Mouse (Mus musculus) stomach, postnatal 0 days (tissue): ENCODE measurements around the gene Top2a.

Experiments used
- CTCF ChIP-seq: IDR thresholded peaks from 2 replicates; pipeline ENCODE4 v1.5.1; 2016; ENCODE audit warnings: antibody characterized with exemption, low read depth, mild to moderate bottlenecking, moderate library complexity
- EP300 ChIP-seq: optimal IDR thresholded peaks from 2 replicates; pipeline ENCODE3; 2016; ENCODE audit warnings: antibody characterized with exemption

DNA sequence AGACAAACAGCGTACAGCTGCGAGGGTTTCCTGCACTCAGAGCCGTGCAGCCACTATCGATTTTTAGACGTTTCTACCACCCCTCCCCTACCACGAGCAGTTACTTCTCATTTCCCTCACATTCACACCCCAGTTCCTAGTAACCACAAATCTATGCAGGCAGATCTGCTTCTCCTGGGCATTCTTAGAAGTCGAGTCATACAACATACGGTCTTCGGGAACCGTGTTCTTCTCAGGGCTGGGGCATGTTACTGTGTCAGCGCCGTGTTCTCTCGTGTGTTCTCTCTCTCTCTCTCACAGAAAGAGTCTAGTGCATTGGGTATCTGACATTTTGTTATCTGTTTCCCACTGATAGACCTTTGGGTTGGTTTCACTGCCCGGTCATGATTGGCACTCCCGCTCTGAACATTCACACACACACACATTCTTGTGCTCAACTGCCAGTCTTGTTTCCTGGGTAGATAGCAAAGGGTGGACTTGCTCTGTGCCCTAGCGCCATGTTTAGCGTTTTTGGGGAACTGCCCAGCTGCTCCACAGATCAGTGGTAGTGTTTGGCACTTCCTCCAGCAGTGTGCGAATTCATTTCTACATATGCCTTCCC lies 75.9 kb downstream of the Top2a start:
- TF ChIP-seq CTCF = no peak
- no peak for TF ChIP-seq EP300
